Mouse (Mus musculus) forebrain, embryonic 14.5 days (tissue): ENCODE measurements around the gene Gga1. TPM values are rescaled to one million over a fixed set of nuclear protein-coding genes. Genes with fewer than 3 reads are reported as not detected.

Source experiments
- ATAC-seq: fragments of 200-750 bp; cut with Nextera tagmentation; 2 replicates; pipeline ENCODE4 v1.8.0; 2017; ENCODE audit warnings: mild to moderate bottlenecking, moderate library complexity
- DNase-seq: peaks from one replicate; pipeline ENCODE4 v3.0.0-alpha.2; 2015; ENCODE audit warnings: low spot score
- H3K27ac ChIP-seq: fragments of 300-500 bp; sonication (generic); 2 replicates; pipeline ENCODE4 v1.5.1; 2014; ENCODE audit warnings: low read depth, mild to moderate bottlenecking, control low read depth, low read length, moderate library complexity
- H3K27me3 ChIP-seq: fragments of 300-500 bp; sonication (generic); replicated peaks from 2 replicates; pipeline ENCODE4 v1.6.1; 2014; ENCODE audit warnings: low read length, control low read depth, mixed read lengths; ENCODE audit not compliant: control insufficient read depth, insufficient read depth
- H3K36me3 ChIP-seq: fragments of 300-500 bp; sonication (generic); 2 replicates; pipeline ENCODE4 v1.6.1; 2014; ENCODE audit warnings: low read length, control low read depth; ENCODE audit not compliant: control insufficient read depth, insufficient read depth
- H3K4me1 ChIP-seq: fragments of 300-500 bp; sonication (generic); 2 replicates; pipeline ENCODE4 v1.6.1; 2014; ENCODE audit warnings: antibody characterized with exemption, low read length, control low read depth; ENCODE audit not compliant: control insufficient read depth, insufficient read depth
- H3K4me2 ChIP-seq: fragments of 300-500 bp; sonication (generic); 2 replicates; pipeline ENCODE4 v1.6.1; 2014; ENCODE audit warnings: mild to moderate bottlenecking, control low read depth, low read length
- H3K4me3 ChIP-seq: fragments of 300-500 bp; sonication (generic); 2 replicates; pipeline ENCODE4 v1.5.1; 2014; ENCODE audit warnings: low read depth, low read length, control low read depth
- H3K9ac ChIP-seq: fragments of 300-500 bp; sonication (generic); 2 replicates; pipeline ENCODE4 v1.6.1; 2014; ENCODE audit warnings: mild to moderate bottlenecking, low read length, control low read depth, moderate library complexity
- H3K9me3 ChIP-seq: fragments of 300-500 bp; sonication (generic); replicated peaks from 2 replicates; pipeline ENCODE4 v1.6.1; 2016; ENCODE audit warnings: low read length, control low read depth, mixed read lengths; ENCODE audit not compliant: control insufficient read depth
- WGBS: fragments of 180-500 bp; shearing (Covaris S2); extraction: QIAGEN DNeasy Blood & Tissue Kit; methylation state at CpG from one replicate; pipeline ENCODE4 v1.1.7; 2014; 5-methylcytosine and 5-hydroxymethylcytosine counted together
- polyA plus RNA-seq: library from polyadenylated mRNA; unstranded; fragments of >200 nt; fragmentation: Nextera tagmentation; extraction: Ambion mirVana; gene quantifications from 2 replicates; pipeline ENCODE4 v1.2.1, GENCODE M21; 2014

The Gga1 gene
- polyA plus RNA-seq, result 34.8 and 46.5 TPM in 2 replicates

DNA sequence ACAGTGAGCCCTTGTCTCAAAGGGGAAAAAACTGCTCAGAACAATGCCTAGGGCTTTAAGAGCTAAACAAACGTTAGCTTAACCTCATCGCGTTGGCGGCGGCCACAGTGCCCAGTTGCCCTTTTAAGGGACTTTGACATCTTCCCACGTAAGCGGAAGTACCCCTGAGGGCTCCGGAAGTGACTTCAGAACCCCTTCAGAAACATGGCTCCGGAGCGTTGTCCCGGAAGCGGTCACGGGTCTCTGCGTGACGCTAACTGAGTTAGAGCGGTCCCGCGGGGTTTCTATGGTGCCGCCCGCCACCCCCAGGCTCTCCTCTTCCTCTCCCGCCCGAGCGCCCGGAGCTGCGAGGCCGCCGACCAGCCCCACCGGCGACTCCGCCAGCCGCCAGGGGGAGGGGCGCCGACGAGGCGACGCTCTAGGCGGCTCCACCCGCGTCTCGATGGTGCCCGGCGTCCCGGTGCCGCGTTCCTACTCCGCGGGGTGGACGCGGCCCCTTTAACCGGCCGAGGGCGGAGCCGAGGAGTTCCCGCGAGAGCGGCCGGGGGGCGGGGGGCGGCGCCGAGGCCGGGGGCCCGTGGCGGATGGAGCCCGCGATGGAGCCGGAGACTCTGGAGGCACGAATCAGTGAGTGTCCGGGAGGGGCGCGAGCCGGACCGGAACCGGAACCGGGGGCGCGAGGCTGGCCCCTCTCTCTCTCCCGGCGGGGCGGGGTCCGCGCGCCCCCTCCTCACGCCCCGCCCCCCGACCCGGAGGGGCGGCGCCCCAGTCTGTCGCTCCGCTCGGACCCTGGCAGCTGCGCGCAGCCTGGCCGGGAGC, at the start of gene Gga1:
Gene Gga1, plus strand, starts transcription at position 200 of the 819 bp plus-strand sequence.
- H3K4me1 ChIP-seq, result peaks cover 14% of the 10 kb centered on the region
- H3K9ac ChIP-seq, result peak within 1 kb of the TSS; percentile 82
- ATAC-seq (peak; percentile 92), DNase-seq (peak; percentile 99)
- H3K9me3 ChIP-seq, result no peaks in the 10 kb centered on the region
- H3K27ac ChIP-seq, result peak within 1 kb of the TSS; percentile 97
- H3K4me3 ChIP-seq, result peak within 1 kb of the TSS; percentile 74
- WGBS, result under 1% methylated on average over 52 of the region's 95 CpGs
- peaks cover 18% of the 10 kb centered on the region for H3K36me3 ChIP-seq
- no peaks in the 10 kb centered on the region for H3K27me3 ChIP-seq
- peak within 1 kb of the TSS; percentile 88 for H3K4me2 ChIP-seq

DNA sequence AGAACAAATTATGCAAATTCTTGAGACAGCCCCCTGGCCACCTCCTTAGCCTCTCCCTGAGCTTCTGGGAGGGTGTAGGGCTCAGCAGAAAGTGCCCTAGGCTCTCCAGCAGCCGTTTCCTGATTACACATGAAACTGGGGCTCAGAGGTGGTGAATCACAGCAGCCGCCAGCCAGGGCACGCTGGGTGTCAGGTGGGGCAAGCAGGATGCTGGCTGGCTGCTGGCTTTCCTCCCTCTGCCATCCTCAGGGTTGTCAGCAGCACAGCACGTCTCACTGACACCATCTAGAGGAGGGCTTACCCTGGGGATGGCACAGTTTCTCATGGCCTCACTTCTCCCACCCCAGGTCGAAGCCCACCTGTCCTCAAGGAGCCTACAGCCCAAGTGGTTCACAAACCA, 48.7 kb upstream of the Gga1 start:
- no peaks in the 10 kb centered on the region for H3K4me1 ChIP-seq
- peaks cover 11% of the 10 kb centered on the region; the same call in 1 of the 2 replicates for H3K27me3 ChIP-seq
- H3K4me3 ChIP-seq, result no peak overlapping the region
- H3K9me3 ChIP-seq, result no peaks in the 10 kb centered on the region
- H3K36me3 ChIP-seq, result no peaks in the 10 kb centered on the region
- H3K9ac ChIP-seq, result no peak overlapping the region; the same call in 1 of the 2 replicates
- H3K27ac ChIP-seq, result no peak overlapping the region
- no peak overlapping the region for H3K4me2 ChIP-seq
- 16% methylated on average over 5 of the region's 5 CpGs for WGBS
- ATAC-seq, result no peak
- DNase-seq, result no peak

DNA sequence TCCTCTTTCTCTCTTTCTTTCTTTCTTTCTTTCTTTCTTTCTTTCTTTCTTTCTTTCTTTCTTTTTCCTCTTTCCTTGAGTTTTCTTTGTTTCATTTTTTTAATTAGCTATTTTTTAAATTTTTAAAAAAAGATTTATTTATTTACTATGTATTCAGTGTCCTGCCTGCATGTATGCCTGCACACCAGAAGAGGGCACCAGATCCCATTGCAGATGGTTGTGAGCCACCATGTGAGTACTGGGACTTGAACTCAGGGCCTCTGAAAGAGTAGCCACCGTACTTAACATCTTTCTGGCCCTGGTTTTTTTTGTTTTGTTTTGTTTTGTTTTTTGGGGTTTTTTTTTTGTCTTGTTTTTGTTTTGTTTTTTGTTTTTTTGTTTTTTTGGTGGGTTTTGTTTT, 47.4 kb upstream of the Gga1 start:
- no peak for DNase-seq
- Histone ChIP-seq H3K4me3 (no peak overlapping the region), H3K9ac (no peak overlapping the region), H3K4me1 (no peaks in the 10 kb centered on the region), H3K27me3 (peaks cover 11% of the 10 kb centered on the region; the same call in 1 of the 2 replicates), H3K4me2 (no peak overlapping the region), H3K9me3 (no peaks in the 10 kb centered on the region), H3K36me3 (no peaks in the 10 kb centered on the region), H3K27ac (no peak overlapping the region)
- ATAC-seq, result no peak
- WGBS, result 94% methylated on average over 1 of the region's 1 CpGs

DNA sequence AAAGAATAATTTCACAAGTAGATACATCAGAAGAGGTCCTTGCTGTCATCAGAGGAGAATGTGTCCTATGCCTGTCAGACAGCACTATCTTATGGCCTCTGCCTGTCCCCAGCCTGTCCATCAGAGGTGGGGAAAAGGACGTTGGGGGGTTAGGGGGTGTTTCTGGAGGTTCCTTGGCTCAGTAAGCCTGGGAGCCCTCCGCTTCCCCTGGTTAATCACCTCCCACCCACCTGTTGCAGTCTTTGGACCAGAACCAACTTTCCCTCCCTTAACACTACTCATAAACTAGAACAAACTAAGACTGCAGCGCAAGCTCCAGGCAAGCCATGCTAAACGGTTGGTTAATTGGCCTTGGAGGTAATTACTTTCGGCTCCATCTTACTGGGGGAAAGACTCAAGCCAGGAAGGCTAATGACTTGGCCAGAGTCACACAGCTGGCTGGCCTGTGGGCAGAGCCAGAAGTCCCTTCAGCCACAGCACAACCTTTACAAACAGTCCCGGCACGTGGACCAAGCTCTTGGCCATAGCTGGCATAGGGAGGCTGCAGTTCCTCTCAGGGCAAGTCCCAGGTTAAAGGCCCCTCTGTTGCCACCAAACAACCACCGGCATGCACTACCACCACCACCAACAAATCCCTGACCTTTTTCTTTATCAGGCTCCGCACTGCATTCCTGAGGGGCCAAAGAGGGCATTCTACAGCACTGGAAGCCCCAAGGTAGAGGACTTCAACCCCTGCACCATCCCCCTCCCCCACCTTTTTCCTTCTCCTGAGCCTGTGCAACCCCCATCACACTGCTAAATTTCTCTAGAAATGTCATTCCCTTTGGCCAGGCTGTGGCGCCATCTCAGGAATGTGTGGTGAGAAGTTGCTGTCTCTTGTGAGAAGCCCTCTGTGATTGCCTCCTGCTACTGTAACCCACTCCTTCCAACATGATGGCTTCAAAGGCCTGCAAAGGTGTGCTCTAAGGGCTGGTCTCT, 46.0 kb upstream of the Gga1 start:
- no peak overlapping the region for H3K27ac ChIP-seq
- WGBS, result 53% methylated on average over 10 of the region's 10 CpGs

DNA sequence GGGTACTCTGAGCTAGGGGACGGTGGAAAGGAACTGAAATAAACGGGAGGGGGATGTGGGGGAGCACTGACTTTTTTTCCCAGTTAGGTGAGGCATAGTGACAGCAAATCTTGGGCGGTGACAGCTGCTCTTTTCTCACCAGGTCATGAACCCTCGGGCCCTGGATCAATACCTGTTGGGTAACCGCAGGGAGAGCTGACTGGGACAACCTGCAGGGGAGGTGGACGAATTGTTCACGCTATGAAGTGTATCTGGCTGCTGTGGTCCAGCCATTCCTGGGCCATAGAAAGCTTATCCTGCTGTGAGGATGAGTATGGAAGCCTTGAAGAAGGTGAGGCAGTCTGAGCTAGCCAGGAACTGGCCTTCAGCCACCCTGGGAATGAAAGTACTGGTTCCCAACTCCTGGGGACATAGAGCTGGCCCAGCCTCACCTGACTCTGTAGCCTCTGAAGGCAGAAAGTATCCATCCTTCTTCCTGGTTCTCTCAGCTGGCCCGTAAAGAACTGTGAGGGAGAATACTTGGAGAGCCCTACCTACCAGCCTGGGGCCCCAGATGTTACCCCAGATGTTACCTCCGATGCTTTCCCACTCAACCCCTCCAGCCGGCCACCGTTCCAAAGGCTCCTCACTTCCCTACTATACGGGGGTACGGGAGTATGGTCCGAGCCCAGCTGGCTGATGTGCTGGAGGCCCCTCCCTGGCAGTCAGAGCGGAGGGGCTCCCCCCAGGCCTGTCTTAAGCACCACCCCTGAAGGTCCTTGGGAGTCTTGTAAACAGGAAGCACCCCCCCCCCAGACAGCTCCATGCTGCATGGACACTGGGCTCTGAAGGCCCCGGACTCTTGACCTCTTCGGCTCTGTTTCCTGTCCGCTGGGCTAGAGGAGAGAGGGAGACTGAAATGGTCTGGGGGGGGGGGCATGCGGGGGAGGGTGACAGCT, 45.0 kb upstream of the Gga1 start:
- peaks cover 11% of the 10 kb centered on the region; the same call in 1 of the 2 replicates for H3K27me3 ChIP-seq
- 55% methylated on average over 19 of the region's 19 CpGs for WGBS
- H3K36me3 ChIP-seq, result no peaks in the 10 kb centered on the region
- ATAC-seq, result peak; percentile 11; the same call in 1 of the 2 replicates
- H3K9me3 ChIP-seq, result no peaks in the 10 kb centered on the region
- no peak overlapping the region; the same call in 1 of the 2 replicates for H3K9ac ChIP-seq
- no peak overlapping the region for H3K4me2 ChIP-seq
- DNase-seq, result no peak
- H3K27ac ChIP-seq, result peak overlapping the region; percentile 58; the same call in 1 of the 2 replicates
- H3K4me1 ChIP-seq, result no peaks in the 10 kb centered on the region; the same call in 1 of the 2 replicates
- H3K4me3 ChIP-seq, result no peak overlapping the region

More for the DNA sequence above, 46.0 kb upstream of the Gga1 start:
- no peak for ATAC-seq
- no peak for DNase-seq
- Histone ChIP-seq H3K9me3 (no peaks in the 10 kb centered on the region), H3K27me3 (peaks cover 11% of the 10 kb centered on the region; the same call in 1 of the 2 replicates), H3K36me3 (no peaks in the 10 kb centered on the region), H3K9ac (no peak overlapping the region), H3K4me1 (no peaks in the 10 kb centered on the region; the same call in 1 of the 2 replicates), H3K4me3 (no peak overlapping the region), H3K4me2 (no peak overlapping the region)

DNA sequence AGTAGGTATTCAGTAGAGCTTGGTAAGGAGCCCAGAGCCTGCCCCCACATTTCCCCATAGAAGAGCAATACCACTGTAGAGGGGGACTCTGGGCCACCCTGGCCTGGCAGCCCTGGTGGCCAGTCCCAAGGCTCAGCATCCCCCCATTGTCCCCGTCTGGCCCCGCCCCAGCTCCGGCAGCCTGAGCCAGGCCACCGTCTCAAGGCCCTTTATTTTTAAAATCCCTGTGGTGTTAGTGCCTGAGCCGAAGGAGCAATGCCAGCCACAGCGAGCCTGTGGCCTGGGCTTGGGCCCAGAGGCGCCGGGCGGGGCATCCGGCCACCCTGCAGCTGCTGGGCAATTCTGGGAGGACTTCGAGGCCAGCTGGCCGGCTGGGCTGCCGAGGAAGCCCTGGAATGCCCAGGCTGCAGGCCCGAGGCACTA, 44.3 kb upstream of the Gga1 start:
- WGBS, result 9% methylated on average over 14 of the region's 14 CpGs
- H3K27me3 ChIP-seq, result 0 out of 2 replicates have a peak, but pooled peaks cover 4% of the 10 kb centered on the region

DNA sequence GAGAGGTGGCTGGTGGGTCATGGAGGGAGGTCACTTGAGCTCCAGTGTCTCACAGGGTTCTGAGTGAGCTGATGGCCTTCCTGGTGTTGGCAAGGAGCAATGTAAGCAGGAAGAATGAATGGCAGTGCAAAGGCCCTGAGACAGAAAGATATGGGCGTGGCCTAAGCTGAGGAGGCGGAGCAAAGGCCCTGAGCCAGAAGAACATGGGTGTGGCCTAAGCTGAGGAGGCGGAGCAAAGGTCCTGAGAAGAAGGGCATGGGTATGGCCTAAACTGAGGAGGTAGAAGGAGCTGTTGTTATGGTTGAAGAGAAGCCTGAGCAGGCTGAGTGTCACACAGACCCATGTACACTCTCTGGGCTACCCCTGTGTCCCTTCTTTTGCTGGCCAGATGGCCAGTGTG, 43.4 kb upstream of the Gga1 start:
- DNase-seq (no peak), ATAC-seq (no peak)
- Histone ChIP-seq H3K9ac (no peak overlapping the region), H3K4me1 (no peaks in the 10 kb centered on the region; the same call in 1 of the 2 replicates), H3K27me3 (0 out of 2 replicates have a peak, but pooled peaks cover 1% of the 10 kb centered on the region), H3K4me2 (no peak overlapping the region), H3K4me3 (no peak overlapping the region), H3K9me3 (no peaks in the 10 kb centered on the region), H3K36me3 (no peaks in the 10 kb centered on the region), H3K27ac (peak overlapping the region; percentile 58)
- 88% methylated on average over 3 of the region's 3 CpGs for WGBS

More for the DNA sequence above, 44.3 kb upstream of the Gga1 start:
- no peaks in the 10 kb centered on the region; the same call in 1 of the 2 replicates for H3K4me1 ChIP-seq
- peak overlapping the region; percentile 45 for H3K9ac ChIP-seq
- DNase-seq (peak; percentile 71), ATAC-seq (peak; percentile 75)
- H3K36me3 ChIP-seq, result no peaks in the 10 kb centered on the region
- no peak overlapping the region for H3K4me3 ChIP-seq
- peak overlapping the region; percentile 58 for H3K27ac ChIP-seq
- H3K9me3 ChIP-seq, result no peaks in the 10 kb centered on the region
- no peak overlapping the region for H3K4me2 ChIP-seq
